Mouse (Mus musculus): ENCODE results near the gene Ifitm6.

GRCm38 (mm10) chr7:141042539-141042938, 24.8 kb upstream of the Ifitm6 start:
- TF ChIP-seq POLR2A (IDR thresholded peaks at IDR 0.05; ENCODE audit: low read depth, low read length) (no peak), CTCF (IDR thresholded peaks at IDR 0.05; ENCODE audit: extremely low read depth, insufficient read length, insufficient replicate concordance, low read depth, low read length) (no peak)
